Mouse (Mus musculus): ENCODE data around the gene Gm5800.

Gm5800 gene

DNA sequence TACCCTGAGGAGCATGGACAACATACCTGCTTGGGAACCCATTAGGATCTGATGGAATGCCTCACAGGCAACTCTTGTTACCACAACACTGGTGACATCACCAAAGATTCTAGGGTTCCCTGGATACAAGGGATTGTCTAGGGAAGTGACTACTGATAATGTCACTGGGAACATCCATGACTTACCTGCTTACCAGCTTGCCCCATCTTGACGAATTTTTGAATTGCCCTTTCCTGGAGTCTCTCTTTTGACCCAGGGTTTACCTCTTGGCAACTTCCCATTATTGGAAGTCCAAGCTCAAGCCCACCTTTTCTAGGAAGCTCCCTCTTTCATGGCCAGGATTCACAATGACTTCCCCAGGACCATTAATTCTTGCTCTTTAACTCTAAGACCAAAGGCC, at the start of gene Gm5800:
TSS of gene Gm5800 (minus strand) at position 101 of the 400 bp plus-strand sequence.
- 58% methylated on average over 1 of the region's 1 CpGs for WGBS

DNA sequence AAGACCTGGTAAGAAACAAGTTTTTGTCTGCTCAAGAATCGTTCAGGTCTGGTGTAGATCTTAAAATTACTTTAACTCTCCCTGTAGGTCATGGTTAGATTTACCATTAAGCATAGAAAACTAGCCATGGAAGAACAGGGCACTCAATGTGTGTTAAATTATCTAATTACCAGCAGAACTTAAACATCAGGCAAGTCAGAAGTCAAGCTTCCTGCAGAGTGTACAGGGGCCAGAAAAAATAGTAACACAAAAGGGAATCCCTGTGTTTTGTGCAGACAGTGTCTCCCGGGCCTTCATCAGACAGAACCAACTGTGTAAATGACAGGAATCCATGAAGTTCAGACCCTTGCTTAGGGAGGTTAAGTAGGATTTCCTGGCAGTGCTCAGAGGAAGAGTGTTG, 39.0 kb upstream of the Gm5800 start:
- WGBS, result 77% methylated on average over 2 of the region's 2 CpGs

DNA sequence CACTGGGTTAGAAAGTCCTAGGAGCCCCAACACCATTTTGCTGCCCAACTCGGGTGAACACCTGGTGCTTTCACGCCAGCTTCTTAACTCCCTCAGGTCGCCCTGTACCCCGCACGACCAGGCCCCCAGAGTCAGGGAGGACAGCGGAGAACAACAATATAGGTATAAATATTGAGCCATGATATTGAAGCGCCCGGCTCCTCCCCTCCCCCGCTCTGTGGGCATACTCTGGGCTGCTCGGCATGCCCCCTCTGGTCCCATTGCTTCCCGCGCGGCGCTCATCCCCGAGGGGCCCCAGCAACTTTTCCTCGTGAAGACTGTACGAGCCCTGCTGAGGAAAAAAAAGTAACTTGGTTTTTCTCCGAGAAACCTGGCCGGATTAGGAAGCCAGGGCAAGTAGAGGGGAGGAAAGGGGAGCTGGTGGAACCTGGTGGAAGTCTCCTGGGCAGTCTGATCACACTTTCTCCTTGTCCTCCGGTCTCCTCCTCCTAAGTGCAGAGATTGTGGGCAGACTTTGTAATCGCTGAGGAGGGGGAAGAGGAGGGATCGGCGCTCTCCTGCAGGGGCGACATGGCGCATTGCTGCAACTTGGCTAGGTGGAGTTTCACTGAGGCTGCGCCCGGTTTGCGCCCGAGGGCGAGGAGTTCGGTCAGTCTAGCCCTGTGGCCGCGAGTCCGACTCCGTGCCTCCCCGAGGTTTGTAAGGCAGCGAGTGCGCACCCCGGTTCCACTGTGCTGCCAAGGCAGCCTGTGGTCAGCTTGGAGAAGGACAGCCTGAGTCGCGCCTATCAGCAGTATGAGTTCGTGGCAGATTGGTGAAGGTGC, 23.6 kb upstream of the Gm5800 start:
- 2% methylated on average over 42 of the region's 42 CpGs for WGBS

DNA sequence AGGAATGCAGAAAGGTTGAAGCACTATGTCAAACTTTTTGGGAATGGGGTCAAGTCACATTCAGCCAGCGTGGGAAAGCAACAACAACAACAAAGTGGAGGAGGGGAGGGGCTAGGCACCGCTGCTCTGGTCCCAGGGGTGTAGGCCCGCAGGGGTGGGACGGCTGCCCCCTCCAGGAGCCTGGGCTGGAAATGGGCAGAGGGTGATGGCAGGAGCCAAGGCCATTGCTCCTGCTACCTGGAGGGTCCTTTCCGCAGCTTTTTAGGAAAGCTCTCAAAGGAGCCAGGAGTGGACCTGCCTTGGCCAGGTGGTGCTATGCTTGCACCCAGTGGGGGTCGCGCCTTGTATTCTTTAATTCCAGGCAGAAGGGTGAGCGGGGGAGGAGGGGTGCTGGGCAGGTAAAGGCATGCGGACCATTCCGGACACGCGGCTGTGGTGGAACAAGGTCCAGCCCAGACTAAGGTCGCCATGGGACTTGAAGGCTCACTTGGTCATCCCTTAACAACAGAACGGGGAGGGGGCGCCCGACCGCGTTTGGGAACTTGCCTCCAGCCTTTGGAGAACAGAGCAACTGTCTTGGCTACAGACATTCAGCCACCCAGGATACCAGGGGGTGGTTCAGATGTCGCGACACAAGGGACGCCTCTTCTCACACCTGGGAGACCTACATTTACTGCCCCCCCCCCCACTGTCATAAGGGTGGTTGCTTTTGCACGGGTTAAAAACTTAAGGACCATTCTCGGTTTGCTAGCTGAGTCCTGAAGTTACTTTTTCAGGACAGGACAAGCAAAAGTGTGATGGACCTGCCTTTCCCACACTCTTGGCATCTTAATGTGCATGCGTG, 22.4 kb upstream of the Gm5800 start:
- WGBS, result 1% methylated on average over 24 of the region's 24 CpGs

DNA sequence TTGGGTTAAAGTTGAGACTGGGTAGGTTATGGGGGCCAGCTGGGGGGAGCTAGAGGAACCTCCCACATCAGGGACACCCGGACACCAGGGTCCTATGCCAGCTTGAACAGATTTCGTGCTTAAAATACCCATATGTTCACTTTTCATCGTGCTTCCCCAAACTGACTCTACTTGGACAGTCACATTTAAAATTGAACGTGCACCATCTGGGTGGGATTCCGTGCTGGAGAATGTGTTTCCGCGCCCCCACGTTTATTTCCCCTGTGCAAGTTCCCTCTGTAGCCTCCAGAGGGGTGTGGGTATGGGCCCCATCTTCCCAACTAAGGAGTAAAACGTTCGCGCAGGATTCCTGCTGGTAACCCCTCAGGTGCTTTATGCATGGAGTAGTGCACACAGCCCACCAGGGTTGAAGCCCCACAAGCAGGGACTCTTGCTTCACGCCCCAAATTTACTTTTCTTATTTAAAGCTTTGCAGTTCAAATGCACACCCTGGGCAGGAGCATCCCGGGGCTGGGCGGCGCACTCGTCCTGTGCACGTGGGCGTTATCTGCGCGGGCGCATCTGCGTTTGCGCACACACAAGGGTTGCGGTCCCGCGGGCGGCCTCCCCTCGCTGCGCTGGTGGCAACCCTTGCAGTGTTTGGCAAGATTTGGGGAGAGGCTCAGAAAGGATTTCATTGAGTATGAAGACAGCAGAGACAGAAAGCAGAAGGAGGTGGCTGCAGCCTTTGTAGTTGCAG, 21.6 kb upstream of the Gm5800 start:
- WGBS, result 1% methylated on average over 29 of the region's 29 CpGs

DNA sequence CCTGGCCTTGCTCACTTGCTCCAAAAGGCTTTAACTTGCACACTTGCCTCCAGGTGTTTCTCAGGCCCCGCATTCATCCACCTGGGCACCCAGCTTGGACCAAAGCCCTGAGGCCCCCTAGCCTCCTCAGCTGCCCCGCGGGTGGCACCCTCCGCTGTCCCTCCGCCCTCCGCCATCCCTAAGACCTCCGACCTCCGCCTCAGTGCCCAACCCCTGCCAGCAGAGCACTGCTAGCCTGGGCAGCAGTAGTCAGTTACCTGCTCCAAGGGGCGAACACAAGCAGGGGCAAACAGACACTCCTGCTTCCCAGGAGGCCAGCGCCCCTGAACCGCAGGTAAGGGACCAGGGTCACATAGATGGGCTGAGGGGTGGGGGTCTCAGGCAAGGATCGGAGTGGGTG, 21.0 kb upstream of the Gm5800 start:
- WGBS, result 13% methylated on average over 12 of the region's 12 CpGs

DNA sequence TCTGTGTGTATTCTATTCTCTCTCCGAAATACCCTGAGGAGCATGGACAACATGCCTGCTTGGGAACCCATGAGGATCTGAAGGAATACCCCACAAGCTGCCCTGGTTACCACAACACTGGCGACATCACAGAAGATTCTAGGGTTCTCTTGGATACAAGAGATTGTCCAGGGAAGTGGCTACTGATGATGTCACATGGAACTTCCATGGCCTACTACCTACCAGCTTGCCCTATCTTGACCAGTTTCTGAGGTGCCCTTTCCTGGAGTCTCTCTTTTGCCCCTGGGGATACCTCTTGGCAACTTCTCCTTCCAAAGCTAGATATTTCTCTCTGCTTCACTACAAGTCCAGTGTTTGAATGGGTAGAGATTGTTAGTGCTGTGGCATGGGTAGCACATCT, 21.6 kb downstream of the Gm5800 start, which contains the start of gene Gm17079:
TSS of gene Gm17079 (minus strand) at position 101 of the 400 bp plus-strand sequence.
- WGBS, result 95% methylated on average over 1 of the region's 2 CpGs

DNA sequence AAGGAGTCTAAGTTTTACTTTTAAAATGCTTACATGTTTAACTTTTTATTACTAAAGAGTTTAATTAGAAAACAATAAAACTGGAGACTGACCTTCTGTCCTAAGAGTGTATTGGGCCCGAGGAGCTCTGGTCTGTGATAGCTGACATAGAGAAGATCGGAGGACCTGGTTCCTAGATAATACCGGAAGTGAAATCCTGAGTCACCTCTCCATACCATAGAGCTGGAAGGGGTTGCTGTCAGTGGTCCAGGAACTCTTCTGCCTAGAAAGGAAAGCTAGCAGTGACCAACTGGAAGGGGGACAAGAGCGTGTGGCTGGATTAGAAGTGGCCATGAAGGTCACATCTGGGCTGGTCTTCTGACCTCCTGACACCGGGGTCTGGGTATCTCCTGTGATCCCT, 39.7 kb downstream of the Gm5800 start:
- WGBS, result 92% methylated on average over 5 of the region's 5 CpGs

Data from cerebral cortex, adult 2 months (tissue).